Mouse (Mus musculus) embryonic facial prominence, embryonic 10.5 days (tissue): ENCODE results near the gene Golga4. TPM values are rescaled to one million over a fixed set of nuclear protein-coding genes. Genes with fewer than 3 reads are reported as not detected.
A peak's percentile ranks its signal among the peaks of the same experiment; 100 is the strongest.

Experiments
- DNase-seq: peaks from one replicate; pipeline ENCODE4 v3.0.0-alpha.2; 2017; ENCODE audit warnings: low spot score
- H3K27ac ChIP-seq: fragments of 300-500 bp; sonication (generic); replicated peaks from 2 replicates; pipeline ENCODE4 v1.5.1; 2016; ENCODE audit warnings: mild to moderate bottlenecking
- H3K27me3 ChIP-seq: fragments of 300-500 bp; sonication (generic); replicated peaks from 2 replicates; pipeline ENCODE4 v1.6.1; 2016; ENCODE audit warnings: low read depth, mild to moderate bottlenecking; ENCODE audit not compliant: poor library complexity, severe bottlenecking
- H3K36me3 ChIP-seq: fragments of 300-500 bp; sonication (generic); replicated peaks from 2 replicates; pipeline ENCODE4 v1.6.1; 2016; ENCODE audit warnings: mild to moderate bottlenecking, moderate library complexity
- H3K4me1 ChIP-seq: fragments of 300-500 bp; sonication (generic); 2 replicates; pipeline ENCODE4 v1.6.1; 2016
- H3K4me3 ChIP-seq: fragments of 300-500 bp; sonication (generic); 2 replicates; pipeline ENCODE4 v1.5.1; 2016; ENCODE audit warnings: mild to moderate bottlenecking, moderate library complexity
- H3K9me3 ChIP-seq: fragments of 300-500 bp; sonication (generic); 2 replicates; pipeline ENCODE4 v1.6.1; 2016; ENCODE audit warnings: mild to moderate bottlenecking
- WGBS: fragments of 180-500 bp; shearing (Covaris S2); methylation state at CpG from one replicate; pipeline ENCODE4 v1.1.7; 2016; 5-methylcytosine and 5-hydroxymethylcytosine counted together
- polyA plus RNA-seq: library from polyadenylated mRNA; unstranded; fragments of >200 nt; fragmentation: Nextera tagmentation; extraction: Ambion mirVana; gene quantifications from 2 replicates; pipeline ENCODE4 v1.2.1, GENCODE M21; 2016

Golga4 gene
- polyA plus RNA-seq = 41.6 and 43.1 TPM in 2 replicates

DNA sequence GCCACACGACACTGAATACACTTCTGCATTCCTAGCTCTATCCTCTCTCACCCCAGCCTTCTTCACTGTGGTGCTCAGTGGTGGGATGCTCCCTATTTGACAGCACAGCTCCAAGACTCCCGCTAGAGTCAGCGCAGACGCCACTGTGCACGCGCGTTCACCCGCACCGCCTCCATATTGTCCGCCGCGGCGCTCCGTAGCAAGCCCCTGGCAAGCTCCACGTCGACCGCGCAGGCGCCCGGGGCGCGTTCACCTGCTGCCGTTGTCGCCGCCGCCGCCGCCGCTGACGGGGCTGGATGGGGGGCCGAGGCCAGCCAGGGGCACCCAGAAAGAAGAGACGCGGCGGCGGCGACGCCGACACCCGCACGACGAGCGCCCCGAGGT, at the start of gene Golga4:
Golga4 (plus strand) TSS at position 248 of the 384 bp plus-strand sequence.
- no peaks in the 10 kb centered on the region for H3K9me3 ChIP-seq
- peak within 1 kb of the TSS; percentile 98 for H3K4me3 ChIP-seq
- H3K4me1 ChIP-seq = peaks cover 36% of the 10 kb centered on the region
- DNase-seq = peak; percentile 93
- no peaks in the 10 kb centered on the region; the same call in 1 of the 2 replicates for H3K36me3 ChIP-seq
- H3K27me3 ChIP-seq = no peaks in the 10 kb centered on the region
- under 1% methylated on average over 43 of the region's 43 CpGs for WGBS
- H3K27ac ChIP-seq = peak within 1 kb of the TSS; percentile 91

DNA sequence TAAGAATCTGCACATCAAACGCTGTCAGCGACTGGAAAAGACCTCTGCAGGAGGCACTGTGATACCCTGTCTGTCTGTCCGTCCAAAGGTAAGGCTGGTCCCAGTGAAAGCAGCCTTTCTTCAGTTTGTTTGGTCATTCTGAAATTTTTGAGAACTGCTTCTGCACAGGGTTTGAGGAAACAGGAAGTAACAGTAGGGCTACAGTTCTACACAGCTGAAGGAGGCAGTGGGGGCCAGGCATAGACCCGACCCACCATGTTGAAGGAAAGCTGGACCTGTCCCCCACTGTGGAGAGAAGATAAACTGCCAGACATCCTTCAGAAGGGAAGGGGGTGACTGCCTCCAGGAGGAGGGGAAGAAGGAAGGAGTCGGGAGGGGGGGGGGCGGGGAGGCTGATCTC, 49.7 kb upstream of the Golga4 start:
- H3K27me3 ChIP-seq = peaks cover 22% of the 10 kb centered on the region
- 37% methylated on average over 6 of the region's 6 CpGs for WGBS
- no peak overlapping the region for H3K27ac ChIP-seq
- no peak overlapping the region for H3K4me3 ChIP-seq
- no peaks in the 10 kb centered on the region for H3K9me3 ChIP-seq
- DNase-seq = no peak
- no peaks in the 10 kb centered on the region for H3K36me3 ChIP-seq
- H3K4me1 ChIP-seq = 0 out of 2 replicates have a peak, but pooled peaks cover 3% of the 10 kb centered on the region

DNA sequence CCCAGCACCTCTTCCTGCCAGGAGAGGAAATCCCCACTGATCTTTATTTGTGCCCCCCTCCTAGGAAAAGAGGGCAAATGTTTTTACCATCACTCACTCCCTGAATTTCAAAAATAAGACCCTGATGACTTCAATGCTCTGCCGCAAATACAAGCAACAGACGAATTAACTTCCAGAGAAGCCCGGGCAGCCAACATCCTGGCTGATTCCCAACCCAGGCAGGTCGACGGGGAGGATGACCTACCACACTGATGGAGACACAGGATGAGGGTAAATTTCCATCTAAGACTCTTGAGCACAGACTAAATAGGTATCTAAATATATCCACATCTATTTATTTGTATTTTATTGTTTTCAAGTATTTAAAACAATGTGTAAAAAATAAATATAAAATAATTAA, 48.0 kb upstream of the Golga4 start:
- Histone ChIP-seq H3K4me3 (no peak overlapping the region), H3K4me1 (0 out of 2 replicates have a peak, but pooled peaks cover 3% of the 10 kb centered on the region), H3K9me3 (no peaks in the 10 kb centered on the region), H3K27me3 (peaks cover 17% of the 10 kb centered on the region), H3K27ac (no peak overlapping the region), H3K36me3 (no peaks in the 10 kb centered on the region)
- no peak for DNase-seq
- 16% methylated on average over 5 of the region's 5 CpGs for WGBS

DNA sequence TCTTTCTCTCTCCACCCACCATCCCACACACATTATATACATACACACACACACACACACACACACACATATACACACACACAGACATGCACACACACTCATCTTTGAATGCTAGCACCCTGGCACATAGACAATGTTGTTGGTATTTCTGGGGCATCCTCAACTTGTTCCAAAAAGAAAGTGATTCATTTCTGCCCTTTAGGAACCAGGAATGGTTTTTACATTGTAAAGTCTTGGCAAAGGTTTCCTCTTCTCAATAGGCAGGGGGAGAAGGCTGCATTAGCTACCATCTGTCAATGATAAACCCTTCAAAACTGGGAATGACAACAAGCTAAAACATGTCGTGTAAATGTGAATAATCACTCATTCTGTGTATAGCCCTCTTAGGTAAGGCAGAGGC, 42.0 kb upstream of the Golga4 start:
- Histone ChIP-seq H3K36me3 (no peaks in the 10 kb centered on the region), H3K4me1 (peaks cover 8% of the 10 kb centered on the region; the same call in 1 of the 2 replicates), H3K9me3 (no peaks in the 10 kb centered on the region), H3K4me3 (no peak overlapping the region), H3K27me3 (peaks cover 36% of the 10 kb centered on the region), H3K27ac (no peak overlapping the region)
- no peak for DNase-seq
- 73% methylated on average over 1 of the region's 1 CpGs for WGBS

DNA sequence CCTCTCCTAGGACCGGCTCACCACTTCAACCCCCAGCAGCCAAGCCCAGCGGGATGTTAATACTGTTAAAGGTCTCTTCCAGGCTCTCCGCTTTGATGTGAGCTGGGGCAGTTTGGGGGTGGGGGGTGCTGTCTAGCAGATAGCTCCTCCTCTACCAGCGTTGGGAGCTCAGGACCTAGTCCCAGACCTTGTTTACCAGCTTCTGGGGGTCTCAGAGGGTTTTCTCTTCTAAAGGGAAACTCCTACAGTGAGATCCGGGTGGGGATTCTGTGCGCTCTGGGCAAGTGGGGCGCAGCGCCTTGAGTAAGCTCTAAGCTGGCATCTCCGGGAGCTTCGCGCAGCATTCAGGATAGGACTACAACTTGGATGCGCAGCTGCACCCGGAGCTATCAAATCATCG, 37.8 kb upstream of the Golga4 start:
- Histone ChIP-seq H3K4me1 (peaks cover 18% of the 10 kb centered on the region), H3K36me3 (no peaks in the 10 kb centered on the region), H3K27me3 (peaks cover 78% of the 10 kb centered on the region), H3K9me3 (no peaks in the 10 kb centered on the region), H3K4me3 (no peak overlapping the region), H3K27ac (no peak overlapping the region)
- peak; percentile 26 for DNase-seq
- under 1% methylated on average over 14 of the region's 14 CpGs for WGBS

DNA sequence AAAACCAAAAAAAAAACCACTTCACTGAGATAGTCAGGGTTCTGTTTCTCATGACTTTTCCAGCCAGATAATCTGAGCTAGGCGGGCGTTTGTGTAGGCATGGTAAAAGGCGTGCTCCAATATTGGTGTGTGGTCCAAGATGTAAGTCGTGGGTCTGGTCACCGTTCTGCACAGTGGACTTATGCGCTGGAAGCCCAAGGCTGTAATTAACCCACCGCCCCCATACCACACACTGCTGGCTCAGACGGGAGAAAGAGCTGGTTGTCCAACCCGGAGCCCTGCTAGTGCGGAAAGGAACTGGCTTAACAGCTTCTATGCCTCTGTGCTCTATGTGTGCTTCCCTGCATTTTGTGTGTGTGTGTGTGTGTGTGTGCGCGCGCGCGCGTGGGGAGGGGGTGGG, 36.8 kb upstream of the Golga4 start:
- peak; percentile 51 for DNase-seq
- WGBS = 5% methylated on average over 16 of the region's 16 CpGs
- Histone ChIP-seq H3K9me3 (no peaks in the 10 kb centered on the region), H3K4me1 (peaks cover 18% of the 10 kb centered on the region), H3K27me3 (peaks cover 84% of the 10 kb centered on the region), H3K27ac (no peak overlapping the region), H3K36me3 (no peaks in the 10 kb centered on the region), H3K4me3 (0 out of 2 replicates have a peak overlapping the region, but pooled peaks have one; percentile 18)

DNA sequence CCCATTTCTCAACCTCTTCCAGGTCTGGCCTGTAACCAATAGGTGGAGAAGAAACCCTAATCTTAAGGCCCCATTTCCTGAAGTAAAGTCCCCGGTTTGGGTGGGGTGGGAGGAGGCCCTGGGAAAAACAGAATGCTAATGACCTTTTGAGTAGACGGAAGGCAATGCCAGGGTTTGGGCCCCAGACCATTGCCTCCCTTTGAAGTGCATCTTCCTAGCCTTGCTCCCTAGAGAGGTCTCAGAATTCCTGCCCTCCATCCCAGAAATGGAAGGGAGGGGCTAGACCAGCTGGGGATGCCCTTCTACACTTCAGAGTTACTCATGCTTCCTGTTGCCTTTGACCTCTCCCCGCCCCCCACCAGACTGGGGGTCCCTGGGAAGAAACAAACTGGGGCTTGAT, 34.8 kb upstream of the Golga4 start:
- Histone ChIP-seq H3K4me1 (peaks cover 18% of the 10 kb centered on the region), H3K27ac (no peak overlapping the region), H3K9me3 (no peaks in the 10 kb centered on the region), H3K27me3 (peaks cover 96% of the 10 kb centered on the region), H3K4me3 (no peak overlapping the region), H3K36me3 (no peaks in the 10 kb centered on the region)
- 6% methylated on average over 3 of the region's 3 CpGs for WGBS
- no peak for DNase-seq

DNA sequence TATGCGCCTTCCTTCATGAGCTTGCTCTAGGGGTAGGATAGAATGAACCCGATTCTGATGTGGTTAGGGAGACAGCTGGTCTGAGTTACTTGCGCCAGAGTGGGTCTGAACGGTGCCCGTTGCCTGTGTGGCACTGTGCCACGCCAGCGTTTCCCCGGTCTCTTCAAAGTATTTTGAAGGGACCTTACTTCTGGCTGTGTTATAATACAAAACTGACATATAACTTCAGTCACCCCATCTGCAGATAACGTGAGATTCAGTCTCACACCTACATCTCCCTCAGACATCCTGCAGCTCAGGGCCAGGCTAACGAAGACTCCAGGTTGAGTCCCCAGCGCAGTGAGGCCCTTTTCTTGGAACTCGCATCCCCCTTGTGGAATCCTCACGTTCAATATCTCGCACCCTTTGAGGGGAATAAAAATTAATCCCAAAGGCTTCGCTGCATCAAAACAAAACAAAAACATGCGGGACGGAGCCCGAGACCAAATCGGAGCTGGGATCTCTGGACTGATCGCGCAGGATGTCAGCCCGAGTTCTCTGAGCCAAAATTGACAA, 29.8 kb upstream of the Golga4 start:
- peak; percentile 59 for DNase-seq
- Histone ChIP-seq H3K4me1 (peaks cover 34% of the 10 kb centered on the region), H3K4me3 (peak overlapping the region; percentile 38), H3K36me3 (no peaks in the 10 kb centered on the region), H3K27me3 (peaks cover 96% of the 10 kb centered on the region), H3K9me3 (no peaks in the 10 kb centered on the region), H3K27ac (no peak overlapping the region)
- WGBS = under 1% methylated on average over 22 of the region's 22 CpGs

DNA sequence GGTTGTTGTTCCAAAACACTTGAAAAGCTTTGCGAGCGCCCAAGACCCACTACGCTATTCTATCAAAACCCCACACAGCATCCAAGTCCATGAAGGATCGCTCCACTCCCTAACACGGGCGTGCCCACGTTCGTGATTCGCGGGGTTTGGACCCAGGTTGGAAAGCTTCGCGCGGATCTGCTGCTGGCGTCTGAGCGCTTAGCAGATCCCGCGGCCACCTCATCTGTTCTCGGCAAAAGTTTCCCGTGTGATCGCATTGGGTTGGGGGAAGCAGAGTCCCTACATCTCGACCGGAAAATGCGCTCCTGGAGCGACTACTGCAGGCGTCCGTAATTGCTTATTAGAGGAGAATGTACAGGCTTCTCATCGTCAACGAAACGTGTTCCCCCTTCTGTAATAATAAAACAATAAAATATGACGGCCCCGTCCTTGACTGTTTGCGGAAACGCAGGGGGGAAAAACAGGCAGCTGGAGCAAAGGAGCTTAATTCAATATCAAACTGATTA, 29.2 kb upstream of the Golga4 start:
- peak overlapping the region; percentile 38 for H3K4me3 ChIP-seq
- peaks cover 96% of the 10 kb centered on the region for H3K27me3 ChIP-seq
- DNase-seq = peak; percentile 63
- no peak overlapping the region for H3K27ac ChIP-seq
- under 1% methylated on average over 33 of the region's 33 CpGs for WGBS
- no peaks in the 10 kb centered on the region for H3K9me3 ChIP-seq
- H3K36me3 ChIP-seq = no peaks in the 10 kb centered on the region
- H3K4me1 ChIP-seq = peaks cover 31% of the 10 kb centered on the region

DNA sequence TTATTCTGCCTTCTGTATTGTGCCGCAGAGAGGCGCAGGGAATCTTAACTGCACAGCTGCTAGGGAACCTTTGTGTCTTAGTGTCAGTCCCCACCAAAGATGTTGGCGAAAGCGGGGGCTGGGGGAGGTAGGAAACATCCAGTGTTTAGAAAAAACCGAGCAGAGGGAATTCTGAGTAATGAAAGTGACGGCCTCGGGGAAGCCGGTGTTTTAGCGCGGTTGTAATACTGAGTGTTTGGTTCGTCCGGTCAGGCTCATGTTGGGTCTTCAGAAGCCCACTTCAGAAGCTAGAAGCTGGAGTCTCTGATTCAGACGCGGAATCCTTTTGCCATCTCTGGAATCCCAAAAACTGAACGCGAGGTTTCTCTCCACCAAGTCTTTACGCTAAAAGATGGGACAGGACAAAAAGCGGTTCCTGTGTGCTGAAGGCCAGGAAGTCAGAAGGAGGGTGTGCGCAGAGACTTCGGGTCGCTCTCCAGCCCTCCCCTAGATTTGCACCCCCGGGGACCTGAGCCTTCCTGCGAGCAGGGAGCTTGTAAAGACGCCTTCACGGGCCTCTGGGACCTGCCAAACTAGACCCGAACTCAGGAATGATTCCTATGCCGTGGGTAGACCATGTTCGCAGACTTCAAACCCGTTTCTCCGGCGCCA, 28.7 kb upstream of the Golga4 start:
- Histone ChIP-seq H3K27me3 (peaks cover 96% of the 10 kb centered on the region), H3K4me1 (peaks cover 31% of the 10 kb centered on the region), H3K4me3 (peak overlapping the region; percentile 38), H3K36me3 (no peaks in the 10 kb centered on the region), H3K27ac (no peak overlapping the region), H3K9me3 (no peaks in the 10 kb centered on the region)
- under 1% methylated on average over 31 of the region's 31 CpGs for WGBS
- peak; percentile 53 for DNase-seq

DNA sequence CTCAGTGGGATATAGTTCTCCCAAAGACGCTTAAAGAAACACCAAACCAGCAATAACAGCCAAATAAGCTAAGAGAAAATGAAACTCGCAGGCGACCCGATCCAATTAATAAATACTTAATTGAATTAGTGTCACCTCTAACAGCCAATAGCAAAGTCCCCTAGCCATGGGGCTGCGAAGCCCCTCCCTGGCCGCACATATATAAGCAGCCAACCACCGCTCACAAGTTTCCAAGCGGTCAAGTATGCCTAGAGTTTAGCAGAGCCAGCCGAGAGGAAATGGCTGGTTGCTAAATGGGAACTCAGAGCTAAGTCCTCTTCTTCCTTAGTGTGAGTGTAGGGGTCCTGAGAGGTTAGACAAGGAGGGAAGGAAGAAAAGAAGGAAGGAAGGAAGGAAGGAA, 28.1 kb upstream of the Golga4 start, which contains the start of gene Eomes:
Eomes (plus strand) TSS at position 252 of the 400 bp plus-strand sequence.
- Histone ChIP-seq H3K4me3 (peak within 1 kb of the TSS; percentile 53), H3K27me3 (peaks cover 96% of the 10 kb centered on the region), H3K36me3 (no peaks in the 10 kb centered on the region), H3K4me1 (peaks cover 31% of the 10 kb centered on the region), H3K27ac (no peak within 1 kb of the TSS; the same call in 1 of the 2 replicates), H3K9me3 (no peaks in the 10 kb centered on the region)
- DNase-seq = no peak
- whole genome bisulfite sequencing = under 1% methylated on average over 9 of the region's 9 CpGs

DNA sequence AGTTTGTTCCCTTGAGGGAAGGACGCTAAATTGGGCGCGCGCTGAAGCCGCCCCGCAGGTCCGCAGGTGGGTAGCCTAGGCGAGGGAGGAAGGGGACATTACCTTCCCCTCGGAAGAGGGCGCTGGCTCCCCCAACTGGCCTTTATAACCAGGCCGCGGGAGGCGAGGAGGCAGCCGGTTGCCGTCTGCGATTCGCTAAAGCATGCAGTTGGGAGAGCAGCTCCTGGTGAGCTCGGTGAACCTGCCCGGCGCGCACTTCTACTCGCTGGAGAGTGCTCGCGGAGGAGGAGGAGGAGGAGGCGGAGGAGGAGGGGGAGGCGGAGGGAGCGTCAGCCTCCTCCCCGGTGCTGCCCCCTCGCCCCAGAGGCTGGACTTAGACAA, 27.6 kb upstream of the Golga4 start:
- WGBS = under 1% methylated on average over 29 of the region's 29 CpGs
- Histone ChIP-seq H3K4me3 (peak overlapping the region; percentile 53), H3K36me3 (no peaks in the 10 kb centered on the region), H3K9me3 (no peaks in the 10 kb centered on the region), H3K27me3 (peaks cover 98% of the 10 kb centered on the region), H3K27ac (no peak overlapping the region), H3K4me1 (peaks cover 31% of the 10 kb centered on the region)
- peak; percentile 69 for DNase-seq
